Mouse (Mus musculus) kidney, postnatal 4 days (tissue): ENCODE data around the gene Mrpl49.

Experiments used
- DNase-seq, 2 experiments: peaks; one replicate each; pipeline ENCODE4 v3.0.0; 2021; ENCODE audit warnings: mixed read lengths in 2 of 2

Gene Mrpl49

DNA sequence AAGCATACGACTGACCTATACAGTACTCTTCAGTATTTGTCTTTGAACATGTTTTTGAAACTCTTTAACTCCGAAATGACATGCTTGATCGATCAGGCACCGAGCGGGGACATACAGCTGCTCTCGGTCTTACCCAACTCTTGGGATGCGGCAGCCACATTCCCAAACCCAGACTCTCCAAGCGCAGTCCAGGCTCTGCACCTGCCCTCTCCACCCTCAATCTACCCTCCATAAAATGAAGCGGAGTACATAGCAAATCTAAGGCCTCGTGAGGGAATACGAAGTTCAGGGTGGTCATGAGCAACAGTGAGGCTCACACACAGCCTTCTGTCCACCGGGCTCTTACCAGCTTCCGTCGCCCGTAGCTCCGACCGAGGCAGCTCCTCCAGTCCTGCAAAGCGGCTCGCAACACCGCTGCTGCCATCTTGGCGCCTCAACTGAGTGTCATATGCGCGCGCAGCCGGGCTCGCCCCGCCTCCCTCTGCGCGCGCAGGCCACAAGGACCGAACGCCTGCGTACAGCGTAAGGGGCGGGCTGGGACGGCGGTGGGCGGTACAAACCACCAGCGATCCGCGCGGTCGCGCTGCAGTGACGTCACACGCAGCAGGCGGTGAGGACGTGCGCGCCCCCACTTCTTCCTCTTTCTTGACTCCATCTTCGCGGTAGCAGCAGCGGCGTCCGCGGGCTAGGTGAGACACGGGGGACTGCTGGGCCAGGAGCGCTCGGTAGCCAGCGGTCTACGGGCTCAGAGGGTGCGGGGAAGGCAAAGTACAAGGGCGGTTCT, at the start of gene Mrpl49, which contains the start of gene Fau:
TSS of gene Mrpl49 (minus strand) at position 473 of the 784 bp plus-strand sequence.
TSS of gene Fau (plus strand) at position 532 of the 784 bp plus-strand sequence.
- peak; percentile 100 for DNase-seq

DNA sequence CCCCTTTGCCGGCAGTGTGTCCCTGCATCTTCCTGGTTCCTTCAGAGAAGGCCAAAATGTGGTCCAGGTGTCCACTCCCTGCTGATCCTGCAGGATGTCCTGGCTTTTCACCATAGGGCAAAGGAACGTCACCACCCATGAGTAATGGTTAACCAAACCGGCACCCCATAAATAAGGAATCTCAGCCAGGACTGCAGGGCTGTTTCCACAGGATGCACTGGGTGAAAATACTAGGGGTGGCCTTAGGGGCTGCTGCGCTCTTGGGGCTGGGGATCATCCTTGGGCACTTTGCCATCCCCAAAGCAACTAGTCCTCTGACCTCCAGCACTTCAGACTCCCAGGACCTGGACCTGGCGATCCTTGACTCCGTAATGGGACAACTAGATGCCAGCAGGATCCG, 48.0 kb upstream of the Mrpl49 start, which contains the start of gene Naaladl1:
TSS of gene Naaladl1 (plus strand) at position 197 of the 400 bp plus-strand sequence.
- DNase-seq, result no peak

DNA sequence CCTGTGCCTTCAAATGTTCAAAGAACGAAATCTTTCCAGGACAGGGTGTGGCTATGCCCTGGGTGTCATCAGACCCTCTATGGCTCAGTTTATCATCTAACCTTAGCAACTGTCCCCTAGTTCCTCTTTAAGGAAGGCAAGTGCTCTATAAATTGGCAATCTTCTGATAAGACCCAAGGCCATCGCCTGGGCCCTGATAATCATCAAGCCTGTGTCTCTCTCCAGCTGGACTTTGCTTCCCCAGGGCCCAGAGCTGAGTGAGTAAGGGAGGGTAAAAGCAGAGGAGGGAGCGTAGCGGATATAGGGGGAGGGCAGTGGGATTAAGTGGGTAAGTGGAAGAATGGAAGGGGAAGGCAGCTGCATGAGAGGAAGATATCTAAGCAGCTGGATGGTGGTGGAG, 46.9 kb upstream of the Mrpl49 start:
- DNase-seq, result no peak

DNA sequence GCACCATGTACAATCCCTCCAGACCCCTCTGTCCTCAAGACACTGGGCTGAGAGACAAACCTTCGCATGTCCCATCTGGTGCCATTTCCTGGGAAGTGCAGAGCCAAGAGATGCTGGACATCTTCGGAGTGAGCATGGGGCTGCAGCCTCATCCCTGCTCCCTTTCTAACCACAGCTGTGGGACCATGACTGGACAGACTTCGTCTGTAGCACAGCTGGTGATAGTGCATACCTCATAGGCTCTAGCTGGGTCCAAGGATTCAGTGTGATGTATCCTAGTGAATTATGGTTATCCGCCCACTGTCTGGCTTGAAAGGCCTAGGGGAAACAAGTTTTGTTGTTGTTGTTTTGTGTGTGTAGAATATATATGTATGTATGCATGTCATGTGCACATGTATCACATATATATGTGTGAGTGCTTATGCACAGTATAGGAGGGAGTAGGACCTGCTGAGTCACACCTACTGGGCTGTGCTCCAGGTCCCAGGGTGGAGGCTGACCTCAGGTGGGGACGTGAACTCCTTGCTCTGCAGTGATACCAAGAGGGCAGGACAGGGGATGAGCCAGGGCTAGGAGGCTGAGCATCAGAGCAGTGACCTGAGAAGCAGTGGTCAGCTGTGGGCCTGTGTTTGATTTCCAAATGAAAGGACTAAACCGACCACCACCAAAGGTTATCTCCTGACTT, 44.7 kb upstream of the Mrpl49 start:
- DNase-seq, result no peak

DNA sequence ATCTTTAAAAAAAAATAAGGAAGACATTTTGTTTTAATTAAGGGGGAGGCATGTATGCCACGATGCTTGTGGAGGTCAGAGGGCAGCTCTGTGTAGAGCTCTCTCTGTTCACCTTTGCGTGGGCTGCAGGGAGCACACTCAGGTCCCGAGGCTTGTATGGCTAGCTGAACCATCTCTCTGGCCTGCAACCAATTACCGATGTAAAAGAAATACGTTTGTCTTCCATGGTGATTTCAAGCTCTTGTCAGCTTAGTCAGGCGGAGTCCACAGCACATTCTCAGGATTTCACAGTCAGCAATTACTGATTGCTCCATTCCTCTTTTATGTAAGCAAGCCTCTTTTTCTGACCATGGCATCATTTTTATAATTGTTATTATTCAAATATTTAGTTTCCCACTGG, 43.6 kb upstream of the Mrpl49 start:
- DNase-seq, result no peak

GRCm38 (mm10) chr19:6097847-6098246, 40.3 kb upstream of the Mrpl49 start:
- peak in 1 of 2 experiments; percentile 31 for DNase-seq

GRCm38 (mm10) chr19:6094119-6094518, 36.5 kb upstream of the Mrpl49 start, which contains the start of gene AC131692.1:
Gene AC131692.1 (plus strand): TSS chr19:6094419.
- no peak for DNase-seq

GRCm38 (mm10) chr19:6088841-6089240, 31.3 kb upstream of the Mrpl49 start:
- no peak for DNase-seq

- peak; percentile 78 to 86 for DNase-seq
Observed at GRCm38 (mm10) chr19:6085417-6085879, 27.9 kb upstream of the Mrpl49 start.

DNA sequence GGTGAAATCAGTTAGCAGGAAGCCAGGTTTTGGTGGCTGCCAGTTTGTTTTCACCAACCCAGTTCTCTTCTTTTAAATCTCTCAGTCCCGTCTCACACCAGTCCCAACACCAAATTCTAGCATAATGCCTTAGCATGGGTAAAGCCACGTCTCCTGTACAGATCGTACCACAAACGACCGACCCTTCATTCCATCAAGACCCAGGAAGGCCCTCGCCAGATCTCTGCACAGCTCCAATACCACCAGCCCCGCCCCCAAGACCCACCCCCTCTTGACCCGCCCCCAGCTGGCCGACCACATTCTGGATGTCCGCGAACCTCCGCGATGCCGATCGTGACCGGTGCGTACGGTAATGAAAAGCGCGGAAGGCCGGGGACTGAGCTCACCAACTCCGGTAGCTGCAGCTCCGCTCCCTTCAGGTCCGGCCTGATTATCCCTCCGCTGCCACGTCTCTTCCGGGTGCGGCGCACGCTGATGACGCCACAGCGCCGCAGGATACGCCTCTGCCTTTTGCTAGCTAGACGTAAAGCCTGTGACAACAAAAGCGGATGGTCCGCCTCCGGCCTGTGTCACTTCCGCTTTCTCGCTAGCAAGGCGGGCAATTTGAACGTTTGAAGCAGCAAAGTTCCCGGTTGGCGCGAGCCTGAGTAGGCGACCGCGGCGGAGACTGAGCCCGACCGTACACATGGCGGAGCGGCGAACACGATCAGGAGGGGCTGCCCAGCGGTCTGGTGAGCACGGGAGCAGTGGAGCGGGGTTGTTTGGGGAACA, 27.1 kb upstream of the Mrpl49 start, which contains the start of the genes Zfpl1 and Cdca5:
TSS of gene Zfpl1 (minus strand) at position 479 of the 771 bp plus-strand sequence.
TSS of gene Cdca5 (plus strand) at position 506 of the 771 bp plus-strand sequence.
- DNase-seq, result peak; percentile 97 to 98

- DNase-seq, result no peak
Observed at GRCm38 (mm10) chr19:6082156-6082555, 24.6 kb upstream of the Mrpl49 start, which contains the start of gene Gm28374. Gene Gm28374 (minus strand): TSS chr19:6082256.

DNA sequence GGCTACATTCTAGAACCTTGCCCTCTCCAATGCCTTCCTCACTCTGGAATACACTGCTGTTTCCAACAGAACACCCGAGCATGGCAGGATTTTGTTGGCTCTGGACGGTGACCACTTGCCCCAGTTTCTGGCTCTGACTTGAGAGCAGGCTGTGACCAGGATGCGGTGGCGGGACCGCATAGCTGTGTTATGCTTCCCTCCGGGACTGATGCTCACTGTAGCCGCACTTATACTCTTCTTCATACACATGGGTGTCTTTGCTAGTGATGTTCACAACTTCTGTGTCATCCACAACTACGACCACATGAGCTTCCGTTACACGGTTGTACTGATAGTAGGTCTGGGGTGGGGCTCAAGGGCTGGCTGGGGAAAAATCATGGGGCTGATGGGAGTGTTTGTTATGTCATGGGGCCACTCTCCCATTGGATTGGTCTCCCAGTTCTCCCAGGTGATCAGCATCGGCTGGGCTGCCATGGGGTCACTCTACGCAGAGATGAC, 22.4 kb upstream of the Mrpl49 start, which contains the start of gene Tmem262:
TSS of gene Tmem262 (plus strand) at position 51 of the 498 bp plus-strand sequence.
- DNase-seq, result no peak

DNA sequence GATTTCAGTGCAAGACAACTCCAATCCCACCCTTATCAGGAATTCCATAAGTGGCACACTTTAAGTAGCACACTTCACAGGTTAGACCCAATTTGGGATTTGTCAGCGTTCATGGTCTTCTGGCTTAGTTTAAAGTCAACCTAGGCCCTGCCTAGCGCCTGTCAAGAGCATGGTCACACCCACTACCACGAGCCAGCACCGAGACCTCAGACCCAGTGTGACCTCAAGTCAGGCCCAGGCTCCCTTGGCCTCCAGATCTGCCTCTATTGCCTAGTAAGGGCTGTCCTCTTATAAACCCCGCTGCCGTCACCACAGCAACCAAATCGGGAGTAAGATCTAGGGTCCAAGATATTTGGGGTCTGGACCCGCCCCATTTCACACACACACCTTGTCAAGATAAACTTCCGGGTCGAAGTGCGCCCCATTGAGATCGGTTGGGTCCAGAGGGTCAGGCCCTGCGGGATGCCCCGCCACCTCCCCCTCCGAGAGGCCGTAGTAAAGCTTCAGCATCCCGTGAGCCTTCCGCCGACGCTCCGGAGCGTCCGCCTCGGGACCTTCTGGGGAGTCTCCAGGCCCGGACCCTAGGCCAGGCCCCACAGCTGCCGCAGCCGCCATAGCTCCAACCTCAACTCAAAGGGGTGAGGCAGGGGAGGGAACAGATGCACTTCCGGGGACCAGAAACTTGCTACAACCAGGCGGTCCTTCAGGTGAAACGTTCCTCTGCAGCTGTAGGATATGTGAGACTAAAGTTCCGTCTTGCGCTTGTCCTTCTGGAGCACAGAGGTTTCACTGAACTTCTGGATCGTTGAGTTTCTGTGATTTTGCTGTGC, 19.2 kb upstream of the Mrpl49 start, which contains the start of gene Vps51:
TSS of gene Vps51 (minus strand) at position 668 of the 830 bp plus-strand sequence.
- DNase-seq, result peak; percentile 89 to 91

DNA sequence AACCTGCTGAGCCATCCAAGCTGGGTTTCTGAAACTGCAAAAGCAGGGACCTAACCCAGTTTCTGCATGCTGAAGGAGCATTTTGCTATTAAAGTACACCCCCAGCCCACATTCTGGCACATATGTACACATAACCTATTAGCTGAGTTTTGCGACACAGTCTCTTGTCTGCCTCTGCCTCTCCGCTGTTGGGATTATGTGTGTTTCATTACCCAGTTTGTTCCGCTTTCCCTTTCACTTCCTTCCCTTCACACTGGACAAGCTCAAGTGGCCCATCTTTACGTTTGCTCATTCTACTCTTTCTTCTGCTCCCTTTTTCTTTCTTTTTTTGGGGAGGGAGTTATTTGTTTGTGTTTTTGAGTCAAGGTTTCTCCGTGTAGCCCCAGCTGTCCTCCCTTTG, 16.3 kb upstream of the Mrpl49 start:
- DNase-seq, result no peak

GRCm38 (mm10) chr19:6071261-6071660, 13.7 kb upstream of the Mrpl49 start:
- DNase-seq, result no peak

DNA sequence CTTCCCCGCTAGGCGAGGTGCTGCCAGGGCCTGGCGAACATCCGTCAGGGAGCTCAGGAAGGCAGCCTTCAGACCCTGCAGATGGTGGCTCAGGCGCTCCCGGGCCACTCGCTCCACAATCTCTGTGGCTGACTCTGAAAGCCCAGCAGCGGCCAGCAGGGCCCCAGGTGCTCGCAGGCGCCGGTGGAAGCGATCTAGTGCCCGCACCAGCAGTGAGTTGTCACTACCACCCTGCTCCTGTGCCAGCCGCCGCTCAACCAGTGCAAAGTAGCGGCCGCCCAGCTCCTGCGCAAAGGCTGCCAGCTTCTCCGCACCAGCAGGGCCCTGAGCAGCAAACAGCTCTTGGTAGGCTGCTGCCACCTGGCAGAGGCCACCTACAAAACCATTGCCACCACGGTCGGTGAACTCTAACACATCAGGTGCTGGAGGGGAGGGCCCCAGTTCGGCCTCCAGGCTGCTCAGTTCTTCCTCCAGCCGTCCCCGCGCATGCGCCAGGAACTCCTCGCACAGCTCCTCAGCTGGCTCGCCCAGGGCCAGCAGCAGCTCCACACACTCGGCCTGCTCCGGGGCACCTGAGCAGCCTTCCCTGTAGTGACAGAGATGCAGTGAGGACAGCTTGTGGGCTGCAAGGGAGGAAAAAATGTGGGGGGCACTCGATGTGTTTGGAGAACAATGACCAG, 13.1 kb upstream of the Mrpl49 start:
- DNase-seq, result no peak

DNA sequence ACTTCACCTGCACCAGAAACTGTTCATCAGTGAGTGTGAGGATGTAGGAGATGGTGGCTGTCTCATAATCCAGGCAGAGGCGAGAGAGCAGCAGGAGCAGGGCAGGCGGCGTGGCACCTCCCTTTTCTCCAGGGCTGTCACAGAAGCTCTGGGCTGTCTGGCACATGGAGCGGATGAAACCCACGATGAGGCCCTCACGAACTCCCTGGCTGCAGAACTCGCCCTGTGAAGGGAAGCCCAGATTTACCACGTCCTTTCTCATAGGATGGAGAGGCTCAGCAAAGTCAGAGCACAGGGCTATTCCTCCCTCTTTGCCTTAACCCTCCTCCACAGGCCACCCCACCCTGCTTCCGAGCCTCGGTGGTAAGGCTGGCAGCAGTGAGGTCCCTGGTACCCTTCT, 12.3 kb upstream of the Mrpl49 start:
- DNase-seq, result no peak

GRCm38 (mm10) chr19:6068951-6069350, 11.4 kb upstream of the Mrpl49 start:
- peak in 1 of 2 experiments; percentile 48 for DNase-seq

- DNase-seq, result peak; percentile 94 to 96
Observed at GRCm38 (mm10) chr19:6067724-6068415, 10.3 kb upstream of the Mrpl49 start, which contains the start of gene Tm7sf2. Gene Tm7sf2 (minus strand): TSS chr19:6068373.
